19 mouse cellular contexts compared by ENCODE assay signal in genomic region chr7:48893093-48893492, GRCm38 (mm10). TPM values are rescaled to one million over a fixed set of nuclear protein-coding genes. Genes with fewer than 3 reads are reported as not detected.
"Had no signal": no experiment of that assay in that cellular context is flagged by ENCODE, and none has a peak within 500 bp of the region (broad histone marks: within the 10 kb centered on the region; RNA-seq: fewer than 3 reads in every experiment).

No protein-coding gene starts in this region.

- DNase-seq: lung, adult 18-20 months; lung, embryonic 14.5 days; lung, postnatal 10 days; lung, postnatal 4 days; midbrain, embryonic 14.5 days; right cerebral cortex, adult 18-20 months; right cerebral cortex, postnatal 25 days; right cerebral cortex, postnatal 4 days; spleen, adult 18-20 months; thymus, adult 18-20 months; thymus, postnatal 14 days; thymus, postnatal 36 days had no signal

- H3K27ac ChIP-seq: midbrain, embryonic 10.5 days; midbrain, embryonic 12.5 days; neural tube, embryonic 13.5 days; neural tube, embryonic 15.5 days had no signal

- H3K4me2 ChIP-seq: lung, embryonic 14.5 days; midbrain, embryonic 12.5 days; neural tube, embryonic 13.5 days; neural tube, embryonic 15.5 days had no signal

- H3K36me3 ChIP-seq: midbrain, embryonic 10.5 days; midbrain, embryonic 12.5 days; neural tube, embryonic 13.5 days; neural tube, embryonic 15.5 days had no signal

- H3K4me3 ChIP-seq: midbrain, embryonic 10.5 days; midbrain, embryonic 12.5 days; myocyte; neural tube, embryonic 13.5 days; neural tube, embryonic 15.5 days had no signal

- H3K9me3 ChIP-seq: midbrain, embryonic 10.5 days; midbrain, embryonic 12.5 days; neural tube, embryonic 13.5 days; neural tube, embryonic 15.5 days had no signal

- H3K9ac ChIP-seq: lung, embryonic 14.5 days; midbrain, embryonic 12.5 days; neural tube, embryonic 13.5 days; neural tube, embryonic 15.5 days had no signal

- ATAC-seq: midbrain, embryonic 16.5 days had no signal

RNA-seq across cellular contexts. Expression of gene Csrp3, which starts 45.3 kb away (rescaled TPM):
- polyA plus RNA-seq: midbrain, embryonic 16.5 days; small intestine, adult 2 months had no signal
